Mouse (Mus musculus) C2C12 (cell line): ENCODE data around the gene Cdc42se2.

Experiments
- CEBPB ChIP-seq: IDR thresholded peaks from one replicate; pipeline ENCODE4 v1.6.1; 2011; ENCODE audit warnings: low read depth, mild to moderate bottlenecking, control low read depth, moderate library complexity
- CTCF ChIP-seq: IDR thresholded peaks from one replicate; pipeline ENCODE4 v1.5.1; 2011; ENCODE audit not compliant: control insufficient read depth, insufficient read depth, insufficient read length
- FOSL1 ChIP-seq: IDR thresholded peaks from one replicate; pipeline ENCODE4 v1.8.0; 2011; ENCODE audit warnings: mild to moderate bottlenecking, low read length; ENCODE audit not compliant: poor library complexity, insufficient read depth, severe bottlenecking
- MAX ChIP-seq: IDR thresholded peaks from one replicate; pipeline ENCODE4 v1.6.1; 2011; ENCODE audit warnings: mild to moderate bottlenecking, control low read depth
- MYOD1 ChIP-seq: IDR thresholded peaks from one replicate; pipeline ENCODE4 v1.6.1; 2011; ENCODE audit warnings: low read depth; ENCODE audit not compliant: control insufficient read depth, insufficient read length
- MYOG ChIP-seq: IDR thresholded peaks from one replicate; pipeline ENCODE4 v1.6.1; 2011; ENCODE audit not compliant: control insufficient read depth, insufficient read length; ENCODE audit errors: extremely low read depth
- USF1 ChIP-seq: IDR thresholded peaks from one replicate; pipeline ENCODE4 v1.6.1; 2011; ENCODE audit warnings: low read depth, mild to moderate bottlenecking, control low read depth, moderate library complexity

- TF ChIP-seq CTCF, result no peak
- TF ChIP-seq CEBPB, result no peak
- no peak for TF ChIP-seq USF1
- no peak for TF ChIP-seq MAX
- TF ChIP-seq MYOG, result no peak
- TF ChIP-seq MYOD1, result no peak
- TF ChIP-seq FOSL1, result no peak
Observed at GRCm38 (mm10) chr11:54673575-54674298, 113.7 kb downstream of the Cdc42se2 start.
